Mouse (Mus musculus) gastrocnemius, postnatal 25 days (tissue): Measurements from ENCODE around the gene Mixl1. TPM values are rescaled to one million over a fixed set of nuclear protein-coding genes. Genes with fewer than 3 reads are reported as not detected.

Source experiments
- DNase-seq: peaks from one replicate; pipeline ENCODE4 v3.0.0; 2022
- long read RNA-seq, 2 experiments: library from polyadenylated mRNA; stranded (forward); transcript quantifications; one replicate each; pipeline ENCODE4 v2.0.0; 2021
- total RNA-seq, 2 experiments: library from RNA; stranded (reverse); gene quantifications; 1 replicate in 1 of 2; 2 replicates in 1 of 2; pipeline ENCODE4 v1.2.3; 2021

Mixl1 gene
- total RNA-seq, result not detected
- long read RNA-seq, experiment 1, result 0 reads
- long read RNA-seq, experiment 2, result 0 reads

DNA sequence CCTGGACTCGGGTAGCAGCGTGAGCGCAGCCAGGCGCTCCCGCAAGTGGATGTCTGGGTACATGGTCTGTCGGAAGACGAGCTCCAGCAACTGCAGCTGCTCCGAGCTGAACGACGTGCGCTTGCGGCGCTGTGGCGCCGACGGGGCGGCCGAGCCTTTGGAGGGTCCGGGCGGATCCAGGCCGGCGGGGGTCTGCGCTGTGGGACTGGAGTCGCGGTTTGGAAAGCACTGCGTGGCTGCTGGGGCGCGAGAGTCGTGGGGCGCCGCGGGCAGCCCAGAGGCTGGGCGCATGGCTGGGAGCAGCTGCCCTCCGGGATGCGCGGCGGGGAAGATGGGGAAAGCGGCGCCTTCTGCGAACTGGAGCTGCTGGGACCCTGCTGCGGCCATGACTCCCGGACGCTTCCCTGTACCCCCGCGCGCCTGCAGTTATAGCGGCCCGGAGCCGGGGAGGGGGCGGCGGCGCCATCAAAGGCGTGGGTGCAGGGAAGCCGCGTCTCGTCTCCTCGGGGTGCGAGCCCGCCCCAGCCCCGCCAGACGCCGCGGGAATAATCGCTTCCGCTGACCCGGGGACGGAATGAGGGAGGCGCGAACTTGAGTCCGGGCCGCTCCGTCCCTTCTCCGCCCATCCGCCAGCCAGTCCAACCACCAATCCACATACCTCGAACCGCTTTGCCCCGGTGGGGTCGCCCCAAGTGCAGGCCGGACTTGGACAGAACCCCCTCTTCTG lies at the start of gene Mixl1:
Mixl1 (minus strand) TSS at position 409 of the 727 bp plus-strand sequence.
- no peak for DNase-seq

DNA sequence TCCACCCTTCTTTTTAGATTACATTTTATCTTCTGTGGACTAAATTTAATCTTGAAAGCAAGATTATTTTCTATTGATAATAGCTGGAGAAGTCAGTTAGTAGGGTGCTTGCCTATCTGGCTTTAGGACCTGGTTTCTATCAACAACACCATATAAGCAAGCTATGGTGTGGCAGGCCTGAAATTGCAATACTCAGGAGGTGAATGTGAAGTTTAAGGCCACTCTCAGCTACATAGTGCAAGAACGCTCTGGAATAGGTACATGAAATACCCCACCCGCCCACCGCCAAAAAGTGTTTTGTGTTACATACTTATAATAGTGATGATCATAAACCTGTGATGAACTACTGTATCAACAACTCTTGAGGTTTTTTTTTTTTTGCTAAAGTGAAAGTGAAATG lies 32.4 kb upstream of the Mixl1 start:
- no peak for DNase-seq

DNA sequence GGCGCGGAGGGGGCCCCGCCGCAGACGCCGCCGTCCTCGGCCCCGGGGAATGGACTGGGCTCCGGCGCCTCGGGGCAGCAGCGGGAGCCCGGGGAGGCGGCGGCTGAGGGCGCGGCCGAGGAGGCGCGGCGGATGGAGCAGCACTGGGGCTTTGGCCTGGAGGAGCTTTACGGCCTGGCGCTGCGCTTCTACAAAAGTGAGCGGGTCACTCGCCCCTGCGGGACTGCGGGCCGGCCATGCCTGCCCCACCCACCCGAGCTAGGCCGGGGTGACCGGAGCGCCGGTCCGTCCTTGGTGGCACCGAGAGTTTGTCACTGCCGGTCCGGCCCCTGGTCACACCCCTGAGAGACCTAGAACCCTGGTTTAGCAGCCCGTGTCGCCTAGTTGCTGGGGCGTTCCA lies 29.3 kb upstream of the Mixl1 start:
- DNase-seq, result no peak

DNA sequence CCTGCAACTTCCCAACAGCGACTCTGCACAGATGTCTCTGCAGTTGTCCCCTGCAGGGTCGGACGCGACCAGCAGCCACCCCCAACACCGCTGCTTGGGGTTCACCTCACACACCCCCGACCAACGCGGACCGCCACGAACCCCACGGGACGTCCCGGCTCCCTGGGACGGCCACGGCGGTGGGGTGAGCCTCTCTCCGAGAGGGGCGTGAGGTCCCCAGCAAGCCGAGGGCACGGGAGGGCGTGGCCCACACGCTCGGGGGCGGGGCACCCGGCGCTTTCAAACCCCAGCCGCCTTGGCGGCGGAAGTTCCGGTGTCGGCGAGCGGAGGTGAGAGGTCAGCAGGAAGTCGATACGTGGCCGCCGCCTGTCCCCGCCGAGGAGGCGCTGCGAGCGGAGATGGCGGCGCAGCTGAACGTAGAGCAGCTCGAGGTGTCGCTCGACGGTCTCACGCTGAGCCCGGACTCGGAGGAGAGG lies 28.9 kb upstream of the Mixl1 start, which contains the start of gene Acbd3:
Acbd3 (plus strand) TSS at position 340 of the 476 bp plus-strand sequence.
- DNase-seq, result peak; percentile 90

DNA sequence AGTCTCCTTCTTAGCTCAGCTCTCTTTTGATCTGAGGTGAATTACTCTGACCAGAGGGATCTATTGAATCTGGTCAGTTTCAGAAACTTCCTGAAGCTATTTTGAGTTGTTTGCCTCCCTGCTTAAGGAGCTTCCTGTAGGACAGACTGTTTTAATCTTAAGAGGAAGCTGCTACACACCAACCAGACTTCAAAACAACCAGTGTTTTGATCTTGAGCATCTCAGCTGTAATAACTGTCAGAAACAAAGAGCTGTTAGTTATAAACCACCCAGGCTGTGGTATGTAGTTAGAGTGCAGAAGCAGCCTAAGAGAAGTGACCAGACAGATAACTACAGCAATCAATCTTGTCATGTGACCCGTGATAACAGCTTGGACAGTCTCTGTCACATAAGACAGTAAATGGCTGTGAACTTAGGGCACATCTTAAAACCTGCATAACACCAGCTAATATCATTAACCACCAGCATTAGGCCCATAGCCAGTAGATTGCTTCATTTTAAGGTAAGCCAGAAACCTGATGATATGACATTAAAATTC lies 26.9 kb upstream of the Mixl1 start:
- no peak for DNase-seq

DNA sequence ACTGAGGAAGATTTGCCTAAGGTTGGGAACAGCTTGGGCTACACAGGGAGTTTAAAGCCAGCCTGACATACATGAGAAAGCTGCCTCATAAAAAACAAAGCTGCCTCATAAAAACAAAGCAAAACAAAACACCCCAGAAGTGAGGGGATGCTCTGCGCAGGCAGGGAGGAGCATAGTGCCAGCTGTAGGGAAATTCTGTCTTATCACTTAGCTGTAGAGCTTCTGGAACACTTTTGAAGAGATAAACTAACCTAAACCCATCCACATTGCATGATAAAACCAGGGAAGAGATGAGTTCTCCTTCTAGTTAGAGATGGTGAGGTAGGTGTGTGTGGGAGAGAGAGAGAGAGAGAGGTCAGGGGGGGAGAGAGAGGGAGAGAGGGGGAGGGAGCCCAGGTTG lies 25.8 kb upstream of the Mixl1 start:
- no peak for DNase-seq

DNA sequence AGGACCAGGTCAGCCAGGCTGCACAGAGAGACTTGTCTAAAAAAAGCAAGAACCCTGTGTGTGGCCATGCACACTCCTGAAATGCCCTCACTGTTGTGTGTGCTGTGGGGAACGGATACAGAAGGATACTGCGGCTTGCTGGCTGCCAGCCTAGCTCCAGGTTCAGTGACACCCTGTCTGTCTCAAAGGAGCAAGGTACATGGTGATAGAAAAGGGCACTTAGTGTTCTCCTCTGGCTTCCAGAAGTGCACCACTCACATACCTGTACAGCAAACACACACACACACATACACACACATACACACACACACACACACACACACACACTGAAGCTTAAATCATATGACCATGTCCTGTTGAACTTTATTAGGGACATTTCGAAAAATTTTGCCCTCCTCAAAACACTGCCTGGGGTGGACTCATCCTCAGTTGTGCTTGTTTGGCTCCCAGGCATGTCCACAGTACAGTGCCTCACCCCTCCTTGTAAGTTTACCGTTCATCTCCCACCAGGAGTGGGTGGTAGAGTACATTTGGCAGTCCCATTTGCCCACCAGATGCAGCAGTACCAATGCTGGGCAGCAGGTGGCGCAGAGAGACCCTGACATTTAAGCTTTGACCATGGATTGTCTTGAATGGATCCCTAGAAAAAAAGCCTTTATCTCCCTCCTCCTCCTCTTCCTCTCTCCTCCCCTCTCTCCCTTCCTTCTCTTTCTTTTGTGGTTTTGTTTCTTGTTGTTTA lies 23.3 kb upstream of the Mixl1 start:
- peak; percentile 56 for DNase-seq

DNA sequence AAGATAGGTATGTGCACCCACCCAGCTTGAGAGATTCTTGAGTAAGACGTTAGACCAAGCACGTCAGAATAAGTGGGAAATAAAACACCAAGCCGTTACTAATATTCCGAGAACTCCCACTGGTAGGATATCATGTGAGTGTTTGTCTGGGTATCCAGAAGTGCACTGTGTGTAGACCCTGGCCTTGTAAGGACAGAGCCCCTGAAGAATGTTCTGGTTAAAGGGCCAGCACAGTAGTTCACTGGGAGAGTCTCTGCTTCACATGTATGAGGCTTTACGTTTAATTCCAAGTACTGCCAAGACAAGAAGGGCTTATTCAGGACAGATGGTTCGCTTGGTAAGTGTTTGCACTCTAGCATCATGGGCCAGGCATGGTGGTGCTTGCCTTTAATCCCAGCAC lies 22.6 kb upstream of the Mixl1 start:
- no peak for DNase-seq

DNA sequence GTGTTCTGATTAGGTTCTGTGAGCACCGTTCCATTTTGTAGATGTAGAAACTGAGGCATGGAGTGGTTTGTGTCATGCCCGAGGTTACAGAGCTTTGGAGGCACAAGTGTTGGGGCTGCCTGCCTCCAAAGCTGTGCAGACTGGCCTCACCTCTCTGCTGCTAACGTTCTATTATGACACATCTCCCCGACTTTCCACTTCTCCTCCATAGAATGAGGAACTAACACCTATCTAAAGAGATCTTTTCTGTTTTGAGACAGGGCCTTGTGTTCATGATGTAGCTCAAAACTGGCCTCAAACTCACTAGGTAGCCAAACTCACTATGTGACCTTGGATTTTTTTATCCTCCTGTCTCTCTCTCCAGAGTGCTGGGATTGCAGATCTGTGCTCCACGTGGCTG lies 21.9 kb upstream of the Mixl1 start:
- DNase-seq, result no peak

DNA sequence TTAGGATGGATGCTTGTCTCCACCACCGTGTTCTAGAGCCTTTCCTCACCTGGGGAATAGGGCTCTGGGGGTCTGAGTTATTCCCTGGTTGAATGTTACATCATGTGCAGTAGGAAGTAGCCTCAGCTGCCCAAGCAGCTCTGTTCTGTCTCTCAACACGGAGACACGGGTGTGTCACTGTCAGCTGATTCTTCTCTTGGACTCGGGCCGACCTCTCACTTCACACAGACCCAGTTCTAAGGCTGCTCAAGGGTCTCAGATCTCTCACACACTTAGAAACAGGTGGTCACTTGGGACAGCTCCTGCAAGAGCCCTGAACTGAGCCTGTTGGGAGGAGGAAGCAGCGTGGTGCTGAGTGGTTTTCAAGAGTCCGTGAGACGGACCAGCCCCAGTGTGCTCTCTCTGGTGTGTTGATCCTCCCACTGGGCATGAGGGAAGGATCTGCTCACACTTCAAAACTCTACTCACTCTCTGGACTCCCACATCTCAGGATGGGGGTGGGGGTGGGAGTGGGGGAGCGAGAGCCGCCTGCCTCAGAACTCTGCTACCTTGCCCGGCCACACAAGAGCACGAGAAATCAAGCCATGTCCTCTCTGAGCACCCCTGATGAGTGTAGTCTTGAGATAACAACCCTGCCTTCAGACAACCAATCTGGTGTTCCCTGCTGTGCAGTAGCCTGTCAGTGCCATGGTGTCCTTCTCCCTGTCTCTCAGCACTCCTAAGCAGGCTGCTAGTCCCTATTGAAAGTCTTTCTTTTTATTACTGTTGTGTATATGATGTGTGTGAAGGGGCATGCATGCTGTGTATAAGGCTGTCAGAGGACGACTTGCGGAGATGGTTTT lies 12.3 kb upstream of the Mixl1 start:
- DNase-seq, result no peak

DNA sequence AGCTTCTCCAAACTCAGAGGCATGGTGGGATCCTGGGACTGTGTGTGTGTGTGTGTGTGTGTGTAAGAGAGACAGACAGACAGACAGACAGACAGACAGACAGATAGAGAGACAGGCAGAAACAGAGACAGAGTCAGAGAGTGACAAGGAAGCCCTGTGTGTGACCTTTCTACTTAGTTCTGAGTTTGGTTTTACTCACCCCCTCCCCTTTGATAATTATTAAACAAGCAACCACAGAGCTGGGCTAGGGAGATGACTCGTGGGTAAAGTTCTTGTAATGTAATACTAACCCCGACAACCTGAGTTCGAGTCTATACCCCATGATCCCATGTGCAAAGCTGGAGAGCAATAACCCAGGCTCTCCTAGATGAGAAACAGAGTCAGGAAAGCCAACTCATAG lies 11.0 kb upstream of the Mixl1 start:
- no peak for DNase-seq

DNA sequence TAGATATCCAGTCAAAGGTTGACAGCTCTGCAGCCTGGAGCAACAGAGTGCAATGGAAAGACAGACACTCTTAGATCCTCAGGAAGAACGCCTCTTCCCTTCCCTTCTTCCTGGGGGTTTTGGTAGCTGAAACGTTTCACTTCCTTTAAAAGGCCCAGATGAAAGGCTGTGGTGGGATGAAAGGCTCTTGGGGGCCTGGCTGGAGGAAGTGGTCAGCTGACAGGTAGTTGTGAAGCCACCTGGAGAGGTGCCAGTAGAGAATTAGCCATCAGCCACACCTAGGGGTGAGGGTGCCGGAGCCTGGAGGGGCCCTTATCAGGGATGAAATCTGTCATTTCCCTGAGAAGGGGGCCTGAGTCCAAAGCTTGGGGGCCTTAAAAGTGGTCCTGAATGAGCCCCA lies 10.5 kb upstream of the Mixl1 start:
- DNase-seq, result no peak

DNA sequence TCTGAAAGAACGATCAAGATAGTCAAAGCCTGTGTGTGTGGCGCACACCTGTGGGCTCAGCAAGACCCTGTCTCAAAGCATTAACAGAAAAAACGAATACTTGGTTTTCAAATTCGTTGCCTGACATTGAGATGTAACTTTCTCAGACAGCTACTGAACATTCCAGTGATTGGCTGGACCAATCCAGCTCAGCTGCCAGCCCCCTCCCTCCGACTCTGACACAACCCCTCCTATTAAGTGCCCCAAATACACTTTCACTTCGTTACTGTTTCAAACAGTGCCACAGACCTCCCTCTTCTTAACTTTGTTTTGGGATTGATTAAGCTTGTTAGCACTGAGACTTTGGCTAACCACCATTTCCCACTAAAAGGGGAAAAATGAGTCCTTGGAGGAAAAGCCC lies 6.6 kb upstream of the Mixl1 start:
- no peak for DNase-seq

DNA sequence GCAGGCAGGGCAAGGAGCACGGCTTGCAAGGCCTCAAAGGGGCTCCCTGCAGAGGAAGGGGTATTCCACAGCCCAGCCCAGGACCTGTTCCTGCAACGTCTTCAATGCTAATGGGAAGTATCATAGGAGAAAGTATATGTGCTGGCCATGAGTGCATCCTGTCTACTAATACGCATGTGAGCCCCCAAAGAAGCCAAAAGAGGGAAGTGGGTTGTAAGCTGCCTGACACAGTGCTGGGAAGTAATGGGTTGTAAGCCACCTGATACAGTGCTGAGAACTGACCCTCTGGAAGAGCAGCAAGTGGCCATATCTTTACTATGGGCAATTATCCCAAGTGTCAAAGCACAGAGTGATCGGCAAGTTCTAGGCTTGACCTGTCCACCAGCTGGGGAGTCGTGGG lies 1.2 kb upstream of the Mixl1 start:
- DNase-seq, result no peak

DNA sequence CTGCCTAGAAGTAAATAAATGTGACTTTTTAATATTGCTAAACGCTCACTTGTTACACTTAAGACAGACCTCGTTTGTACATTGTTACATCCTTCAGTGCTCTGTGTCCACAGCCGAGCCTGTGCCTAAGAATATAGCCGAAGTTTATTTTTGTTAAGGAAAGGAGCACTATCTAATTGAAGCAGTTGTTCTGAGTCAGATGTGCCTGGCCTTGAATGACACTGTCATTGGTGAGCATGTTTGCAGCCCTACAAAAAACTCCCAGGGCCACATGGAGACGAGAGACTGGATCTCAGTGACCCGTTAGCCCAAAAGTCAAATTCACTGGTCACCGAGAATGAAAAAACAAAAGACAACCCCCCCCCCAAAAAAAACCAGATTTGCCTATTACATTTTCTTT lies 5.5 kb downstream of the Mixl1 start:
- no peak for DNase-seq

Other genes starting within 250 kb of the Mixl1 start
- gene Stum, start 213.5 kb downstream of the Mixl1 start, total RNA-seq, result under 1 TPM; 0.43 to 0.49 TPM
- gene Parp1, start 128.1 kb downstream of the Mixl1 start, total RNA-seq, result 10 to 100 TPM; 50.8 to 52.7 TPM
- 1 to 10 TPM; 2.7 to 3.6 TPM for gene Lin9, start 55.9 kb downstream of the Mixl1 start, total RNA-seq
- 10 to 100 TPM; 12.2 to 12.9 TPM for gene Acbd3, start 29.0 kb upstream of the Mixl1 start, total RNA-seq
- gene H3f3a, start 116.9 kb upstream of the Mixl1 start, total RNA-seq, result 100 to 1,000 TPM; 350 to 362 TPM
- gene Sde2, start 154.1 kb upstream of the Mixl1 start, total RNA-seq, result 1 to 10 TPM; 7.5 TPM
- gene Lefty2, start 196.1 kb upstream of the Mixl1 start, total RNA-seq, result not detected
- 10 to 100 TPM; 12.4 to 14.1 TPM for gene Pycr2, start 207.3 kb upstream of the Mixl1 start, total RNA-seq
- gene Lefty1, start 238.0 kb upstream of the Mixl1 start, total RNA-seq, result under 1 TPM in 1 of 2 experiments, not detected in 1; 0.33 TPM
- 10 to 100 TPM; 11.7 to 12.4 TPM for gene Tmem63a, start 245.3 kb upstream of the Mixl1 start, total RNA-seq